Mouse (Mus musculus) C2C12 (cell line): ENCODE results near the gene Pigl. TPM values are rescaled to one million over a fixed set of nuclear protein-coding genes. Genes with fewer than 3 reads are reported as not detected.

Experiments used
- H3K27me3 ChIP-seq: one replicate; pipeline ENCODE4 v1.6.1; 2011; ENCODE audit not compliant: control insufficient read depth, insufficient read depth, insufficient read length
- H3K36me3 ChIP-seq: one replicate; pipeline ENCODE4 v1.6.1; 2011; ENCODE audit not compliant: control insufficient read depth, insufficient read depth
- H3K4me3 ChIP-seq: one replicate; pipeline ENCODE4 v1.5.1; 2011; ENCODE audit warnings: mild to moderate bottlenecking, control low read depth; ENCODE audit not compliant: poor library complexity, insufficient read depth, severe bottlenecking
- H3K79me2 ChIP-seq: one replicate; pipeline ENCODE4 v1.6.1; 2011; ENCODE audit not compliant: control insufficient read depth, insufficient read depth
- H3K79me3 ChIP-seq: one replicate; pipeline ENCODE4 v1.6.1; 2011; ENCODE audit warnings: low read depth, control low read depth
- H3ac ChIP-seq: one replicate; pipeline ENCODE3; 2011; ENCODE audit warnings: low read depth; ENCODE audit not compliant: control insufficient read depth, insufficient read length
- CEBPB ChIP-seq: IDR thresholded peaks from one replicate; pipeline ENCODE4 v1.6.1; 2011; ENCODE audit warnings: low read depth, mild to moderate bottlenecking, control low read depth, moderate library complexity
- CTCF ChIP-seq: IDR thresholded peaks from one replicate; pipeline ENCODE4 v1.5.1; 2011; ENCODE audit not compliant: control insufficient read depth, insufficient read depth, insufficient read length
- FOSL1 ChIP-seq: IDR thresholded peaks from one replicate; pipeline ENCODE4 v1.8.0; 2011; ENCODE audit warnings: mild to moderate bottlenecking, low read length; ENCODE audit not compliant: poor library complexity, insufficient read depth, severe bottlenecking
- MAX ChIP-seq: IDR thresholded peaks from one replicate; pipeline ENCODE4 v1.6.1; 2011; ENCODE audit warnings: mild to moderate bottlenecking, control low read depth
- MYOD1 ChIP-seq: IDR thresholded peaks from one replicate; pipeline ENCODE4 v1.6.1; 2011; ENCODE audit warnings: low read depth; ENCODE audit not compliant: control insufficient read depth, insufficient read length
- MYOG ChIP-seq: IDR thresholded peaks from one replicate; pipeline ENCODE4 v1.6.1; 2011; ENCODE audit not compliant: control insufficient read depth, insufficient read length; ENCODE audit errors: extremely low read depth
- USF1 ChIP-seq: IDR thresholded peaks from one replicate; pipeline ENCODE4 v1.6.1; 2011; ENCODE audit warnings: low read depth, mild to moderate bottlenecking, control low read depth, moderate library complexity
- polyA plus RNA-seq: library from polyadenylated mRNA; unstranded; fragments of >200 nt; fragmentation: generic; extraction: Trizol; gene quantifications from one replicate; pipeline ENCODE4 v1.2.1, GENCODE M21; 2012; ENCODE audit warnings: missing spikeins

Gene Pigl
- polyA plus RNA-seq, 1 experiment = 4.5 TPM

GRCm38 (mm10) chr11:62426266-62426665, 32.0 kb upstream of the Pigl start:
- Histone ChIP-seq H3K79me3 (peaks cover 12% of the 10 kb centered on the region), H3K79me2 (peaks cover 56% of the 10 kb centered on the region), H3K4me3 (no peak overlapping the region), H3K36me3 (peaks cover 58% of the 10 kb centered on the region), H3K27me3 (no peaks in the 10 kb centered on the region), H3ac (no peak overlapping the region)
- TF ChIP-seq MYOG (no peak), USF1 (no peak), CEBPB (no peak), MYOD1 (no peak), MAX (no peak), CTCF (no peak)

- Histone ChIP-seq H3K79me3 (peaks cover 14% of the 10 kb centered on the region), H3K27me3 (no peaks in the 10 kb centered on the region), H3K4me3 (no peak overlapping the region), H3ac (no peak overlapping the region), H3K36me3 (peaks cover 59% of the 10 kb centered on the region), H3K79me2 (peaks cover 64% of the 10 kb centered on the region)
- TF ChIP-seq MYOD1 (no peak), MYOG (no peak), FOSL1 (no peak), CTCF (no peak), USF1 (no peak), CEBPB (no peak), MAX (no peak)
Observed at GRCm38 (mm10) chr11:62427105-62427504, 31.2 kb upstream of the Pigl start.

DNA sequence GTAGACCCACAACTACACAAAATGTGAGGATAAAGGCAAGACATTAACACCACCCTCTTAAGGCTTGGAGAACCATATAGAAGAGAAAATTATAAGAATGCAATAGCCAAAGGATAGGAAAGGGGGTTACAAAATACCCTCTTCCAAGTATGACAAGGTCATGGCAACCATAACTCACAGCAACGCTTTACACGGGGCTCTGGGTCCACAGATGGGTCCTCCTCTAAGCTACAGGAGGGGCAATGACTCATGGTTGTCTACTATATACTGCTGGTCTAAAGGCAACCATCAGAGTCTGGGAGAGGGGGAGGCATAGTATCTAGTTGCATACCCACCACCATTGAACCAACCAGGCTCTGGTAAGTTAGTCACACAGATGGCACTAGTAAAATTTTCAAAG, 26.0 kb upstream of the Pigl start:
- Histone ChIP-seq H3ac (no peak overlapping the region), H3K4me3 (no peak overlapping the region), H3K36me3 (peaks cover 76% of the 10 kb centered on the region), H3K79me2 (peaks cover 80% of the 10 kb centered on the region), H3K27me3 (no peaks in the 10 kb centered on the region), H3K79me3 (peaks cover 18% of the 10 kb centered on the region)
- TF ChIP-seq MYOG (no peak), CTCF (no peak), CEBPB (no peak), USF1 (no peak), MAX (no peak), MYOD1 (no peak), FOSL1 (no peak)

GRCm38 (mm10) chr11:62440670-62441315, 17.5 kb upstream of the Pigl start:
- no peak for TF ChIP-seq CTCF
- TF ChIP-seq MAX = no peak
- no peak for TF ChIP-seq CEBPB
- TF ChIP-seq USF1 = no peak
- H3ac ChIP-seq = no peak overlapping the region
- H3K4me3 ChIP-seq = no peak overlapping the region
- peaks cover 58% of the 10 kb centered on the region for H3K79me3 ChIP-seq
- H3K27me3 ChIP-seq = no peaks in the 10 kb centered on the region
- peaks cover 97% of the 10 kb centered on the region for H3K79me2 ChIP-seq
- H3K36me3 ChIP-seq = peaks cover 31% of the 10 kb centered on the region

DNA sequence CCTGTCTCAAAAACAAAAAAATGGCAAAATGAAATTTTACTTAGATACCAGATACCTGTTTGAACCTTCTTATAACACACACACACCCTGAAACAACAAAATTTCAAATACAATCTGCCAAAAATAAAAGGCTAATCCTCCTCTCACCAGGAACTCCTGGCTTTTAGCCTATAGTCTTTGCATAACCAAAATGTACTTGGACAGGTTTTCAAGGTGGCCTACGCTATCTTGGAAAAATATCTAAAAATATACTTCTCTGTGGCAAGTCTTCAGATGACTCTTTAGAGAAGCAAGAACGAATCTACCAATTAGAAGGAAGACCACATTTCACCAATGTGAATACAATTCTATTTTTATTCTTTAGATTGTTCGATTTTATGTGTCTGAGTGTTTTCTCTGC, 12.5 kb upstream of the Pigl start:
- H3K79me2 ChIP-seq = peaks cover 100% of the 10 kb centered on the region

DNA sequence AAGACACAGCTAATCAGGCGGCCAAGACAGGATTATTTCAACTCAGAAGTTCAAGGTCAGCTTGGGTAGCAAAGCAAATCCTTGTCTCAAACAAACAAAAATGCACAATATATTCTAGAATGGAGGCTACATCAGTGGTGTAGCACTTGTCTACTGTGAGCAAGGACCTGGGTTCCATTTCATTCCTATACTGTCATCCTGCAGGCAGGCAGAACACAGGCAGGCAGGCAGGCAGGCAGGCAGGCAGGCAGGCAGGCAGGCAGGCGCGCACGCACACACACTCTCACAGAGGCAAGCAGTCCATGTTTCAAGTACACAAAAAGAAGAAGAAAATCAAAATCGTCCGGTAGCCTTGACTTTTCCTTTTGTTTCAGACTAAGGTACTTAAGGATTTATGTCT, 9.3 kb upstream of the Pigl start:
- TF ChIP-seq CTCF = no peak
- TF ChIP-seq MAX = no peak
- no peak for TF ChIP-seq CEBPB
- TF ChIP-seq USF1 = no peak
- no peak for TF ChIP-seq MYOD1
- no peak for TF ChIP-seq FOSL1
- TF ChIP-seq MYOG = no peak
- Histone ChIP-seq H3K79me2 (peaks cover 100% of the 10 kb centered on the region), H3ac (no peak overlapping the region), H3K79me3 (peaks cover 94% of the 10 kb centered on the region), H3K27me3 (no peaks in the 10 kb centered on the region), H3K36me3 (peaks cover 44% of the 10 kb centered on the region), H3K4me3 (no peak overlapping the region)

More for the DNA sequence above, 12.5 kb upstream of the Pigl start:
- TF ChIP-seq CEBPB (no peak), MAX (no peak), MYOG (no peak), CTCF (no peak), USF1 (no peak), FOSL1 (no peak), MYOD1 (no peak)
- H3K36me3 ChIP-seq = peaks cover 29% of the 10 kb centered on the region
- H3K4me3 ChIP-seq = no peak overlapping the region
- H3ac ChIP-seq = no peak overlapping the region
- no peaks in the 10 kb centered on the region for H3K27me3 ChIP-seq
- H3K79me3 ChIP-seq = peaks cover 90% of the 10 kb centered on the region
